Mouse (Mus musculus) bone marrow, adult 2 months (tissue): ENCODE results near the gene Nrg3.

Experiments
- CTCF ChIP-seq: fragments of 200-500 bp; IDR thresholded peaks from 2 replicates; pipeline ENCODE4 v1.5.1; 2011; ENCODE audit warnings: low read length, control low read depth; ENCODE audit not compliant: control insufficient read depth, insufficient read depth
- POLR2A ChIP-seq: fragments of 200-500 bp; IDR thresholded peaks from 2 replicates; pipeline ENCODE4 v1.6.1; 2011; ENCODE audit warnings: low read depth, mild to moderate bottlenecking, control low read depth, low read length, borderline replicate concordance; ENCODE audit not compliant: control insufficient read depth

DNA sequence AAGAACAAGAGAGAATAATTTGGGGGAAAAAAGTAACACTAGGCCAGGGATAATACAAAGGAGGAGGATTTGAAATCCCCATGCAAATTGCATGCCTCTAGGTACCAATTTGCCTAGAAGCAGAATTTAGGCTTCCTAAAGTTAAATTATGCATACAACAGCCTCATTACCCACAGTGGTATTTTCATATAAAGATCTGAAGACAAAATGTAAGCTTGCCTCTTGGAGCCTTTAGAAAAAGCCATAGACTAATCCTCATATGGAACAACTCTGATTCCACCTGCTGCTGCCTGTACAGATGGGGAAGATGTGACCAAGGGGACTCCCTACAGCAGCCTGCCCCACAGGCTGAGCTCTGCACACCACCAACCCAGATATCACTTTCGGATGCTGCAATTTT is 428.6 kb downstream of the Nrg3 start:
- no peak for TF ChIP-seq CTCF
- TF ChIP-seq POLR2A, result no peak
